11 mouse cellular contexts compared by ENCODE assay signal in the genomic region with DNA sequence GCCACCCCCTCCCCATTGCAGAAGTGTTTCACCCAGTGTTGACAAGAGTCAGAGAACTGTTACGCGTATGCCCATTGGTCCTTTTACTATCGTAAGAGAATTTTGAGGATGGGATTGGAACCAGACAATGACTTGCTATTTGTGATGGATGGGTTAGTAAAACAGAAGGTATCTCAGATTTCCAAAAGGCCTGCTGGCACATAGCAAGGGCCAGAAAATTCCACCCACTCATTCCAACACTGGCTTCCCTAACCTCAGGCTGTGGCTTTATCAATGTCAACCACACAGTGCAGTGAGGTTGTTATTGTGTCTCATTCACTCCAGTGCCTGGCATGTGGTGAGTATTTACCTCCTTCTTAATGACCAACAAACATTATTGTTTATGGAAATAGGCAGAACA. TPM values are rescaled to one million over a fixed set of nuclear protein-coding genes. Genes with fewer than 3 reads are reported as not detected.
"Had no signal": no experiment of that assay in that cellular context is flagged by ENCODE, and none has a peak within 500 bp of the region (broad histone marks: within the 10 kb centered on the region; RNA-seq: fewer than 3 reads in every experiment).

No protein-coding gene starts in this region.

- ATAC-seq: midbrain, embryonic 16.5 days had no signal

- DNase-seq: lung, adult 18-20 months; lung, embryonic 14.5 days; lung, postnatal 10 days; lung, postnatal 4 days; midbrain, embryonic 14.5 days; right cerebral cortex, postnatal 14 days; thymus, adult 2 months; thymus, postnatal 25 days; thymus, postnatal 4 days had no signal

RNA-seq across cellular contexts. Expression of a gene that starts 11.5 kb away (rescaled TPM):
- total RNA-seq: megakaryocyte-erythroid progenitor cell, adult 5-6 weeks had no signal
